Mouse (Mus musculus) CD4-positive helper T cell, adult 2 months (primary cell): ENCODE data around the gene Syce2.

Experiments used
- DNase-seq: peaks from one replicate; pipeline ENCODE4 v3.0.0-alpha.2; 2012; ENCODE audit warnings: low read depth, missing footprints, low spot score

The Syce2 gene

GRCm38 (mm10) chr8:84928456-84929306 is 56.8 kb downstream of the Syce2 start:
- DNase-seq = peak; percentile 68

- no peak for DNase-seq
Observed at GRCm38 (mm10) chr8:84930582-84930981, 58.7 kb downstream of the Syce2 start.

GRCm38 (mm10) chr8:84933767-84934559 is 62.1 kb downstream of the Syce2 start:
- no peak for DNase-seq

- peak; percentile 36 for DNase-seq
Observed at GRCm38 (mm10) chr8:84934860-84935259, 62.9 kb downstream of the Syce2 start.

GRCm38 (mm10) chr8:84935489-84935888 is 63.6 kb downstream of the Syce2 start:
- DNase-seq = no peak

- DNase-seq = no peak
Observed at GRCm38 (mm10) chr8:84936041-84936961, 64.4 kb downstream of the Syce2 start.

GRCm38 (mm10) chr8:84936962-84937546 is 65.1 kb downstream of the Syce2 start, which contains the start of gene Mast1:
Gene Mast1 (minus strand): TSS chr8:84937359.
- DNase-seq = peak; percentile 76
